Mouse (Mus musculus): ENCODE measurements around the gene Olfr586. TPM values are rescaled to one million over a fixed set of nuclear protein-coding genes. Genes with fewer than 3 reads are reported as not detected.

Gene Olfr586
- not detected for polyA plus RNA-seq (2014; fragmentation: Illumina TruSeq; extraction: RNeasy Lipid Tissue Mini Kit (QIAGEN cat#74804); ENCODE audit: low read depth, low replicate concordance)

GRCm38 (mm10) chr7:103125538-103125937 lies at the start of gene Olfr586:
TSS of gene Olfr586 (minus strand) at chr7:103125638.

DNA sequence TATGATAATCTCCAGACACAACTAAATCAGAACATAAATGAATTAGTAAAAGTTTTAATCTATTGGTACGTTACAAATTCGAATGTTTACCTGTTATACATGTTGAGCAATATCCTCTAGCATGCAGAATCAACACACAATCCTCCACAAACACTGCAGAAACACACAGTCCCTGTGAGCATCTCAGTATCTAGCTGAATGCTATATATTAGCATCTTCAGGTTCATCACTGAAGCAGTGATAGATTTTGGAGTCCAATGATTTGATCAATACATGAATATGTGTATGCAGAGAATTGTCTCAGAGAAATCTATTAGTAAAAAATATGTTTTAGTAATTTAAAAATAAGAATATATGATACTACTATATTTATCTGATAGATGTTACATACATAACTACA lies 30.8 kb upstream of the Olfr586 start, which contains the start of gene Olfr589:
Gene Olfr589, minus strand, starts transcription at position 101 of the 400 bp plus-strand sequence.

DNA sequence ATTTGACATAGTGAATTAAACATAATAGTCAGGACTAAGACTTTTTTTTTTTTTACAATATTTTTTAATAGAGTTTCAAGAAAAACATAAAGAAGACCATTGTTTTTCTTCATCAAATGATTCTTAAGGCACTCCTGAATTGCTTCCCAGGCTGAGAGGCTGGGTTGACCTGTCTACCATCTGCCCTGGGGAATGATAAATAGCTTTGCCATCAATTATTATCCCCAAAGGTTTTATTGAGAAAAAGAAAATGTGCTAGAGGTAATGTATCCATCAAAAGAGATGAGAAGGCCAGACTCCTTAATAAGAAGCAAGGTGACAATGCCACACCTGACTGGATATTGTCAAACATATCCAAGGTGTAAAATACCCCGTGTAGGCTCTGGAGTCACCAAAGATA lies 15.1 kb upstream of the Olfr586 start, which contains the start of gene Olfr588-ps1:
Gene Olfr588-ps1, plus strand, starts transcription at position 301 of the 400 bp plus-strand sequence.

DNA sequence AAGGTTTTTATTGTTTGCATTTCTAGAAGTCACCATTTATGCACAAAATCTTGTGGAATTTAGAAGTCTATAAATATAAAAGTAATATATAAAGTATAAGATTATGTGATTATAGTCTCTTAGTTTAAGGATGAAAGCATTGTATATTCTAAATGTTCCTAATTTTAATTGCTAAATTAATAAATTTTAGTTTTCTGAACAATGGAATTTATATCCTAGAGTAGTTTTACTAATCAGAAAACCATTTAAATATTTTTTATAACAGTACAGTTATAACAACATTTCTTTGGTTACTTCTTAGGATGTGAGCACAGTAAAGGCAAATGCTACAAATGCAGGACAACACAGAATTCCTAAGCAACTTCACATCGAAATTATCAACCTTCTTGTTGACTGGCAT lies 28.0 kb downstream of the Olfr586 start, which contains the start of gene Olfr585:
Gene Olfr585, plus strand, starts transcription at position 301 of the 400 bp plus-strand sequence.

GRCm38 (mm10) chr7:103081585-103081984 lies 43.9 kb downstream of the Olfr586 start, which contains the start of gene Olfr584:
TSS of gene Olfr584 (plus strand) at chr7:103081885.

Other genes with a start within 250 kb of the Olfr586 start
- not detected for gene Olfr568, start 248.5 kb downstream of the Olfr586 start, polyA plus RNA-seq (2014; fragmentation: Illumina TruSeq; extraction: RNeasy Lipid Tissue Mini Kit (QIAGEN cat#74804); ENCODE audit: low read depth, low replicate concordance)
- not detected for gene Olfr569, start 234.8 kb downstream of the Olfr586 start, polyA plus RNA-seq (2014; fragmentation: Illumina TruSeq; extraction: RNeasy Lipid Tissue Mini Kit (QIAGEN cat#74804); ENCODE audit: low read depth, low replicate concordance)
- not detected for gene Olfr570, start 231.1 kb downstream of the Olfr586 start, polyA plus RNA-seq (2014; fragmentation: Illumina TruSeq; extraction: RNeasy Lipid Tissue Mini Kit (QIAGEN cat#74804); ENCODE audit: low read depth, low replicate concordance)
- gene Olfr571, start 208.1 kb downstream of the Olfr586 start, polyA plus RNA-seq (2014; fragmentation: Illumina TruSeq; extraction: RNeasy Lipid Tissue Mini Kit (QIAGEN cat#74804); ENCODE audit: low read depth, low replicate concordance), result not detected
- gene Olfr572, start 201.2 kb downstream of the Olfr586 start, polyA plus RNA-seq (2014; fragmentation: Illumina TruSeq; extraction: RNeasy Lipid Tissue Mini Kit (QIAGEN cat#74804); ENCODE audit: low read depth, low replicate concordance), result not detected
- not detected for gene Olfr573-ps1, start 183.1 kb downstream of the Olfr586 start, polyA plus RNA-seq (2014; fragmentation: Illumina TruSeq; extraction: RNeasy Lipid Tissue Mini Kit (QIAGEN cat#74804); ENCODE audit: low read depth, low replicate concordance)
- not detected for gene Olfr574, start 177.2 kb downstream of the Olfr586 start, polyA plus RNA-seq (2014; fragmentation: Illumina TruSeq; extraction: RNeasy Lipid Tissue Mini Kit (QIAGEN cat#74804); ENCODE audit: low read depth, low replicate concordance)
- not detected for gene Olfr575, start 166.9 kb downstream of the Olfr586 start, polyA plus RNA-seq (2014; fragmentation: Illumina TruSeq; extraction: RNeasy Lipid Tissue Mini Kit (QIAGEN cat#74804); ENCODE audit: low read depth, low replicate concordance)
- gene Olfr576, start 163.0 kb downstream of the Olfr586 start, polyA plus RNA-seq (2014; fragmentation: Illumina TruSeq; extraction: RNeasy Lipid Tissue Mini Kit (QIAGEN cat#74804); ENCODE audit: low read depth, low replicate concordance), result not detected
- not detected for gene Olfr577, start 149.7 kb downstream of the Olfr586 start, polyA plus RNA-seq (2014; fragmentation: Illumina TruSeq; extraction: RNeasy Lipid Tissue Mini Kit (QIAGEN cat#74804); ENCODE audit: low read depth, low replicate concordance)
- gene Olfr578, start 136.3 kb downstream of the Olfr586 start, polyA plus RNA-seq (2014; fragmentation: Illumina TruSeq; extraction: RNeasy Lipid Tissue Mini Kit (QIAGEN cat#74804); ENCODE audit: low read depth, low replicate concordance), result not detected
- gene Olfr582, start 87.6 kb downstream of the Olfr586 start, polyA plus RNA-seq (2014; fragmentation: Illumina TruSeq; extraction: RNeasy Lipid Tissue Mini Kit (QIAGEN cat#74804); ENCODE audit: low read depth, low replicate concordance), result not detected
- gene Olfr583, start 74.3 kb downstream of the Olfr586 start, polyA plus RNA-seq (2014; fragmentation: Illumina TruSeq; extraction: RNeasy Lipid Tissue Mini Kit (QIAGEN cat#74804); ENCODE audit: low read depth, low replicate concordance), result not detected
- gene Olfr584, start 43.8 kb downstream of the Olfr586 start, polyA plus RNA-seq (2014; fragmentation: Illumina TruSeq; extraction: RNeasy Lipid Tissue Mini Kit (QIAGEN cat#74804); ENCODE audit: low read depth, low replicate concordance), result not detected
- not detected for gene Olfr585, start 27.9 kb downstream of the Olfr586 start, polyA plus RNA-seq (2014; fragmentation: Illumina TruSeq; extraction: RNeasy Lipid Tissue Mini Kit (QIAGEN cat#74804); ENCODE audit: low read depth, low replicate concordance)
- not detected for gene Olfr588-ps1, start 15.2 kb upstream of the Olfr586 start, polyA plus RNA-seq (2014; fragmentation: Illumina TruSeq; extraction: RNeasy Lipid Tissue Mini Kit (QIAGEN cat#74804); ENCODE audit: low read depth, low replicate concordance)
- gene Olfr589, start 30.7 kb upstream of the Olfr586 start, polyA plus RNA-seq (2014; fragmentation: Illumina TruSeq; extraction: RNeasy Lipid Tissue Mini Kit (QIAGEN cat#74804); ENCODE audit: low read depth, low replicate concordance), result not detected
- gene Olfr591, start 52.7 kb upstream of the Olfr586 start, polyA plus RNA-seq (2014; fragmentation: Illumina TruSeq; extraction: RNeasy Lipid Tissue Mini Kit (QIAGEN cat#74804); ENCODE audit: low read depth, low replicate concordance), result not detected
- not detected for gene Olfr592, start 59.2 kb upstream of the Olfr586 start, polyA plus RNA-seq (2014; fragmentation: Illumina TruSeq; extraction: RNeasy Lipid Tissue Mini Kit (QIAGEN cat#74804); ENCODE audit: low read depth, low replicate concordance)
- gene Olfr593, start 86.2 kb upstream of the Olfr586 start, polyA plus RNA-seq (2014; fragmentation: Illumina TruSeq; extraction: RNeasy Lipid Tissue Mini Kit (QIAGEN cat#74804); ENCODE audit: low read depth, low replicate concordance), result not detected
- gene Olfr594, start 91.4 kb upstream of the Olfr586 start, polyA plus RNA-seq (2014; fragmentation: Illumina TruSeq; extraction: RNeasy Lipid Tissue Mini Kit (QIAGEN cat#74804); ENCODE audit: low read depth, low replicate concordance), result not detected
- not detected for gene Usp17ld, start 126.9 kb upstream of the Olfr586 start, polyA plus RNA-seq (2014; fragmentation: Illumina TruSeq; extraction: RNeasy Lipid Tissue Mini Kit (QIAGEN cat#74804); ENCODE audit: low read depth, low replicate concordance)
- gene Olfr596, start 180.0 kb upstream of the Olfr586 start, polyA plus RNA-seq (2014; fragmentation: Illumina TruSeq; extraction: RNeasy Lipid Tissue Mini Kit (QIAGEN cat#74804); ENCODE audit: low read depth, low replicate concordance), result not detected
- not detected for gene Olfr597, start 190.7 kb upstream of the Olfr586 start, polyA plus RNA-seq (2014; fragmentation: Illumina TruSeq; extraction: RNeasy Lipid Tissue Mini Kit (QIAGEN cat#74804); ENCODE audit: low read depth, low replicate concordance)
- gene Olfr598, start 197.9 kb upstream of the Olfr586 start, polyA plus RNA-seq (2014; fragmentation: Illumina TruSeq; extraction: RNeasy Lipid Tissue Mini Kit (QIAGEN cat#74804); ENCODE audit: low read depth, low replicate concordance), result not detected
- not detected for gene Olfr599, start 210.3 kb upstream of the Olfr586 start, polyA plus RNA-seq (2014; fragmentation: Illumina TruSeq; extraction: RNeasy Lipid Tissue Mini Kit (QIAGEN cat#74804); ENCODE audit: low read depth, low replicate concordance)
- not detected for gene Olfr600, start 224.0 kb upstream of the Olfr586 start, polyA plus RNA-seq (2014; fragmentation: Illumina TruSeq; extraction: RNeasy Lipid Tissue Mini Kit (QIAGEN cat#74804); ENCODE audit: low read depth, low replicate concordance)
- gene Olfr601, start 237.0 kb upstream of the Olfr586 start, polyA plus RNA-seq (2014; fragmentation: Illumina TruSeq; extraction: RNeasy Lipid Tissue Mini Kit (QIAGEN cat#74804); ENCODE audit: low read depth, low replicate concordance), result not detected